Mouse (Mus musculus): ENCODE results near the gene Ppara.

GRCm38 (mm10) chr15:85755214-85755613 lies 20.4 kb downstream of the Ppara start:
- TF ChIP-seq CTCF (IDR thresholded peaks at IDR 0.05; ENCODE audit: insufficient read depth, low read depth, low read length) (no peak), POLR2A (IDR thresholded peaks at IDR 0.05; ENCODE audit: insufficient read depth, low read depth, low read length) (no peak)

Measured in olfactory bulb, adult 2 months (tissue).